Mouse (Mus musculus): ENCODE data around the gene Tmem88. TPM values are rescaled to one million over a fixed set of nuclear protein-coding genes. Genes with fewer than 3 reads are reported as not detected.
"Not testable (repeated sequence)": the region's sequence is repeated elsewhere in the genome, so short reads cannot be mapped to it uniquely, and the experiment has no call there.

Tmem88 gene
- total RNA-seq, 2 experiments from 2014 or later, result not detected

DNA sequence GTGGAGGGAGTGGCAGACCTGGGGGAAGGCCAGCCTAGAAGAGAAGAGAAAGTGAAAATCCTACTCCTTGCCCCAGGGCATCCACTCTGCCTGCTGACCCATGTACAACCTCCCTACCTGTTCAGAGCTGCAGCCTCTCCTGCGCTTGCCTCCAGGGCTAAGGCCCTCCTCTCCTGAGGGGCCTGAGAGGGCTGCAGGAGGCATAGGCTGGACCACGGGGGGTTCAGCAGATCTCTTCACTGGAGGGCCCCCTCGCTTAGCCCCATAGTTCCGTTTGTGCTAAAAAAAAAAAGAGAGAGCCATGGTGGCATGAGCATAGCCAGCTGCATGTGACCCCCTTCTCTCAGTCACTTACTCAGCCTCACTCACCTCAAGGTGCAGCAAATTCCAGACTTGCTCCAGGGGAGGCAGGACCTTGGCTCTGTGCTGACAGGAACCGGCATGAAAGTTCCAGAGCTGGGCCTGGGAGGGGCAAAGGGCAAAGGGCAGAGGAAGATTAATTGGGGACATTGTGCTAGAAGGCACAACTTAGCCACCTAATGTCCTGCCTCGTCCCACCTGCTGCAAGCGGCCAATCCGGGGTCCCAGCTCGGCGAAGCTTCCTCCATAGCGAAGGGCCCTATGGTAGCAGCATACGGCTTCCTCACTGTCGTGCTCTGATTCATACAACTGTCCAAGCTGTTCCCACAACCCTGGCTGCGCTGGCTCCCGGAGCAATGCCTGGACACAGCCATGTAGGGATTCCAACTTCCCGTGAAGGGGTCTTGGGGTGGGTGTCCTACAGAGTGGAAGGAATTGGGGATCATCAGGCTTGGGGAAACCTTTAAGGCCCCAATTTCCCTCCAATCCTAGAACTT lies 9.1 kb upstream of the Tmem88 start:
- no peak for ATAC-seq (replicated peaks; ENCODE audit: low FRiP score, low TSS enrichment, poor library complexity, severe bottlenecking)

DNA sequence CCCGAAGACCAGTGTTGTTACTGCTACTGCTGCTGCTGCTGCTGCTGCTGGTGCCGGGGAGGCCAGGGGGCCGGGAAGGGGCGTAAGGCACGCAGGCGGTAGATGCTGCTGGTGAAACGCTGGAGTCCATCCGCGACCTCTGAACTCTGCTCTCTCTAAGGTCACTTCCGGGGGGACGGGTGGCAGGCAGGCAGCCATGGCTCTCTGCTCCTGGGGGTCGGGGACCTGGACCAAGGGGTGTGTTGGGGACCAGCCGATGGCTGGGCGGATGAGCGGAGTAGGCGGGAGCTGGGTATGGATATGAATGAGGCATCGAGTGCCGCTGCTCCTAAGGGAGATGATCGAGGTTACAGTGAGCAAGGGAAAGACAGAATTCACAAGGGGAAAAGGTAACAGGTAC lies 8.2 kb upstream of the Tmem88 start:
- no peak for ATAC-seq (replicated peaks; ENCODE audit: low FRiP score, low TSS enrichment, poor library complexity, severe bottlenecking)

DNA sequence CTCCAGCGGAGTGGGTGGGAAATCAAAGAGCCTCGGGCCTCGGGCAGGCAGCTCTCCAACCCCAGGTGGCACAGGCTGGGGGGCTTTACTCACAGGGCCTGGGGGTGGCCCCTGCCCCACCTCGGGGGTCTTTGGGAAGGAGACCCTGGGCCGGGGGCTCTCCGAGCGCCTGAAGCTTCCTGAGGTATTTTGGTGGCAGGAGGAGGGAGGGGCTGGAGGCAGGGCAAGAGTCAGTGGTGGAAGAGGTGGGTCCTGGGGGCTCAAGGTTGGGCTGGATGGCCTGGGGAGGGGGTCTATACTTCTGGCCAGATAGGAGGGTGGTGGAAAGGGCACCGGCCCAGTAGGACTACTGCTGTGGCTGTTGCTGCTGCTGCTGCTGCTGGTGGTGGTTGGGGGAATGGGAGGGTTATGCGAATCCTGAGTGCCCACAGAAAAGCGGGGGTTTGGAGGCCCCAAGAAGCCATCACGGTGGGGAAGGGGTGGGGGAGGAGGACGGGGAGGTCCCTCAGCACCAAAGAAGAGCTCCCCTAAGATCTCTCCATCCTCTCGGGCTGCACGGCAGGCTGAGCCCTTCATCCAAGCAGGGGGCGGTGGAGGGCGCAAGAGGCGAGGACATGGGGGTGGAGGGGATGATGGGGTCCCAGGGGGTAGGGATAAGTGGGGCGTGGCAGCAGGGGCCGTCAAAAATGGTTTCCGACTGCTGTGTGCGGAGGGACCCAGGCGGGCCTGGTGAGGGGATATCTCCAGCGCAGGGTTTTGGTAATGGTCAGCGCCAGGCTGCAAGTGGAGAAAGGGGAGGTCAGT lies 7.6 kb upstream of the Tmem88 start:
- no peak for ATAC-seq (replicated peaks; ENCODE audit: low FRiP score, low TSS enrichment, poor library complexity, severe bottlenecking)

DNA sequence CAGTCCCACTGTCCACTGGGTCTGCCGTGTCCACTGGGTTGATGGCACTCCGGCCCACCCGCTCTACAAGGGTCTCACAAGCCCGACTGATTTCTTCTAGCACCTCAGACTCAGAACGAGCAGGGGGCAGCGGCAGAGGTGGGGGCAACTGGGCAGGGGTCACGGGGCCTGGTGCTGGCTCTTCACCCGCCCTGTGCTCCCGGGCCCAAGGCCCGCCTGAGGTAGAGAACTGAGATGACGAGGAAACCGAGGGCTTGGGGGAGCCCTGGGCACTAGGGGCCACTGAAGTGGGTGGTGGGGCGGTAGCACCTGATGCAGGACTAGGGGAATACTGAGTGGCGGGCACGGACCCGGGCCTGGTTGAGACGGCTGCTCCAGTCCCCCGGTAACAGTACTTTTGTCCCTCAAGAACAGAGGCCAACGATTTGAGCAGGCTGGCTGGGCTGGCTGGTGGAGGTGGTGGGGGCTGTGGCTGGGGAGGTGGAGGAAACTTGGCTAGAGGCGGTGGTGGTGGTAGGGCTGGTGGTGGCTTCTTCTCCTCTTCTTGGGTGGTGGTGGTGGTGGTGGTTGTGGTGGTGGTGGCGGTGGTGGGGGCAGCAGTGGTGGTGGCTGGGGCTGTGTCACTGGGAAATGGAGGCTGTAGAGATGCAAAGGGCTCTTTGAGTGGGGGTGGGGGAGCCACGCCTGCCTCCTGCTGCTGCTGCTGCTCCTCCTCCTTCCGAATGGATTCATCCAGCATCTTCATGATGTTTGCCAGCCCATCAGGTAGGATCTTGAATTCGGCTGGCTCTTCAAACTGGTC lies 6.8 kb upstream of the Tmem88 start:
- ATAC-seq (replicated peaks; ENCODE audit: low FRiP score, low TSS enrichment, poor library complexity, severe bottlenecking), result no peak

DNA sequence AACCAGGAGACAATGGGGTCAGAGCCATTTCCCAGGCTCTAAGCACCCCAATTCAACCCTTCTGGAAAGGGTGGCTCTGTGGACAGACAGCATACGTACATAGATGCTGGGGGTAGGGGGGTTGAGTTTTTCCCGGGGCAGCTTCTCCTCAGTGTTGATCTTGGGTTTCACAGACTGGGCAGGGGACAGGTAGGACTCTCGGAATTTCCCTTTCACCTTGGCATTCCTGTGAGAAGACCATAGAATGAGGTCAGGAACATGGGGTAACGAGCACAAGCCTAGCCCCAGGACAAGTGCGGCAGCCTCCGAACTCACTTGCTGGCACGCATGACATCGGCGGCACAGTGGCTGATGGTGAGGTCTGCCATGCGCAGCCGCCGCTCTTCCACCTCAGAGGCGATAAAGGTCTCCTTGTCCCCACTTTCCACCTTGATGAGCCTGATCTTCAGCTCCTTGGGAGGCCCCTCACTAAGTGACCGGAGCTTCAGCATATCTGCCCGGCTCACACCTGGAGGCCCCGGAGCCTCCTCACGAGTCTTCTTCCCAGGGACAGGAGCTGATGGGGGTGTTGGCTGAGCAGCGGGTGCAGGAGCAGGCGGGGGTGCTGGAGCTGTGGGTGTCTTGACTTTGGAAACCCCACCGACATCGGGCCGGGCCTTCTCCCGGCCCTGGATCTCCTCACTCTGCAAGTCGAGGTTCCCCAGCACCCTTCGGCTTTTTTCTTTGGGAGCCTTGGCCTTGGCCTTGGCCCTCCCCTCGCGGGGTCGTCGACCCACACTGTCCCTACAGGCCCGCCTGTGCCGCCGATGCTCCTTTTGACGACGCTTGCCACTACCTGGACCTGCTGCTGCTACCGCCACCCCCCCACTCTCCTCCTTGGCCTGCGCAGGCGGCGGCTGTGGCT lies 5.9 kb upstream of the Tmem88 start:
- ATAC-seq (replicated peaks; ENCODE audit: low FRiP score, low TSS enrichment, poor library complexity, severe bottlenecking), result no peak

DNA sequence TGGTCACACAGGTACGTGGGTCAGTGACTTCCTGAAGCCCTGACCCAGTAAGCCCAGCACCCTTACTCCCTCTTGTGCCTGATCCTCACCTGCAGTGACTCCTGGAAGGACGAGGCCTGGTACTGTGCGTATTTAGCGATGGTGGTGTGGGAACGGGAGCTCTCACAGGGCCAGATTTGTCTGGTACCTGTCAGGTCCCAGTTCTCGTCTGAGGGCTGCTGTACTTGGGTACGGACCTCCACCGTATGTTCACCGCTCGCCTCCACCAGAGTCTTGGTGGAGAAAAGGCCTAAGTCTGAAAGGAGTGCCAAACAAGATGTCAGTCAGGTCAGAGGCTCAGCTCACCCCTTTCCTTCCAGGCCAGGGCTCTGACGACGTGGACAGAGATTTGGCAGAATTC lies 4.0 kb upstream of the Tmem88 start:
- no peak for ATAC-seq (replicated peaks; ENCODE audit: low FRiP score, low TSS enrichment, poor library complexity, severe bottlenecking)

DNA sequence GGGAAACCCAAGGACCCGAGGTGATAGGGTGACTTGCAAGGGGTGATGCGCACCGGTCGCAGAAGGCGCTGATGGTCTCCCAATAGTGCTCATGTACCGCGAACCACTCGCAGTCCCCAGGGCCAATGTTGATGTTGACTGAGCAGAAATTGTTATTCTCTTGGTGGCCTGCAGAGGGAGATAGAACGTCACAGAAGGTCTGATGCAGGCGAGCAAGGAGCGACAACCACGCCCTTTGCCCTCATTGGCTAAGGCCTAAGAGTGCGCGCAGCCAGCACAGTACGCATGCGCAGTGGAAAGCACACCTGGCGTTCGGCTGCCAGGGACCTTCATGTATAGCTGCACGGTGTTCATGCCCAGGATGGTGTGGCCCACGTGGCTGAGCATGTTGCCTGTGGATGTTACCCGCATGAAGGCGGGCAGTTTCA lies 3.2 kb upstream of the Tmem88 start:
- peak; percentile 77 for ATAC-seq (replicated peaks; ENCODE audit: low FRiP score, low TSS enrichment, poor library complexity, severe bottlenecking)

DNA sequence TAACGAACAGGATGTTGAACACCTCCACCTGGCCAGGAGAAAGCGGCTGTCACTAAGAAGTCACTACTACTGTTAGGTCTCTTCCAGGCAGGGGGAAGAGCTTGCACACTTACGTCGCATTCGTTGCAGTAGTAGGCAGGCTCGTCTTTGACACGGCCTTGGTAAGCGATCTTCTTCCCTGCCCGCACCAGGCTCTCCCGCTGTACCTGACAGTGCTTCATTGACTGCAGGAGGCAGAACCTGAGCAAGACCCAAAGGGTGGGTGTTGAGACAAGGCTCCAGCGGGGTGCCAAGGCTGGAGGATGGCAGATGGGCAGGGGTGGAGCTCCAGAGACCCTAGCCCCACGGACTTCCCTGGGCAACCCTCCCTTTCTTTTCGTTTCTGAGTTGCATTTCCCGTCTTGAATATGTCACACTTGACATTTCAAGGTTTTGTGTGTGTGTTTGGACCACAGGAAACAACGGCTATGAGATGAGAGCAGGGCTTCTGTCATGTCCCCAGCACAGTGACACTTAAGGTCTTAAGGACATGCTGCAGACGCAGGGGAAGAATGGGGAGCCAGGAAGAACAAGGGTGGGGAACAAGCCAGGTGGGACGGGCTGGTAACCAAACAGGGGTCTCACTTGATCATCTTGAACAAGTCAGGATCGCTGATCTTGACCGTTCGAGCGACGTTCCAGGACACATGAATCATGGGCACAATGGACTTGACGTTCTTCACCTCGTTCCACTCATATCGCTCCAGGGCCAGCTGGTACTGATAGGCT lies 2.2 kb upstream of the Tmem88 start:
- no peak for ATAC-seq (replicated peaks; ENCODE audit: low FRiP score, low TSS enrichment, poor library complexity, severe bottlenecking)

DNA sequence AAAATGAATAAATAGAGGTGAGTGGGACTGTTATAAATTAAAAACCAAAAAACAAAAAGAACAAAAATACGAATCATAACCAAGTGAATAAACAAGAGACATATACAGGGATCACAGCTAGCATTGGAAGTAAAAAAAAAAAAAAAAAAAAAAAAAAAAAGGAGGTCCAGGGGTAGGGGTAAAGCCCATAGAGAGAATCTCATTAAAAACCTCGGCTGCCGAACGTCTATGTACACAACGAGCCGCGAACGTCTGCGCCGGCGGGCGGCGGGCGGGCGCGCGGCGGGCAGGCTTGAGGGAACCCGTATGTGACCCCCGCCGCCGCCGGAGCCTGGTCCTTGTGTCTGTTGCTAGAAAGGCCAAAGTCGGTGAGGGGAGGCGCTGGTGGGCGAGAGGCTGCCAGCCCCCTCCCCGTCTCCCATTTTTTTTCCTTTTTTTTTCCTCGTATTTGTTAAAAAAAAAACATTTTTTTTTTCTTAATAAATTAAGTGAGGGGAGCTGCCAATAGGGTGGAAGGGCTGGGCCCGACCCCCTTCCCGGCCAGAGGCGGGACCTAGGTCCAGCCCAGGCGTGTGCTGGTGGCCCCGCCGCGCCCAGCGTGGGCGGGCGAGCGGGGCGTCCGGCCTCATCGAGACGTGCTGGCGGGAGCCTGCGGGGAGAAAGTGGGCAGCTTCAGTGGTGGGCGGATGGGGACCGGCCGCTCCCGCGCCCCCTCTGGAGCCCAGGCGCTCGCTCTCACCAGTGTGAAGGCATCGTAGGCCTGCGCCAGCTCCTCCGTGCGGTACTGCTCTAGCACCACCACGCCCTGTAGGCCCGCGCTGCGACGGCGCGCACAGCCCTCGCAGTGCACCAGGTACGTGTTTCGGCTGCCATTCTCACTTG lies 1.4 kb upstream of the Tmem88 start:
- no peak for ATAC-seq (replicated peaks; ENCODE audit: low FRiP score, low TSS enrichment, poor library complexity, severe bottlenecking)

DNA sequence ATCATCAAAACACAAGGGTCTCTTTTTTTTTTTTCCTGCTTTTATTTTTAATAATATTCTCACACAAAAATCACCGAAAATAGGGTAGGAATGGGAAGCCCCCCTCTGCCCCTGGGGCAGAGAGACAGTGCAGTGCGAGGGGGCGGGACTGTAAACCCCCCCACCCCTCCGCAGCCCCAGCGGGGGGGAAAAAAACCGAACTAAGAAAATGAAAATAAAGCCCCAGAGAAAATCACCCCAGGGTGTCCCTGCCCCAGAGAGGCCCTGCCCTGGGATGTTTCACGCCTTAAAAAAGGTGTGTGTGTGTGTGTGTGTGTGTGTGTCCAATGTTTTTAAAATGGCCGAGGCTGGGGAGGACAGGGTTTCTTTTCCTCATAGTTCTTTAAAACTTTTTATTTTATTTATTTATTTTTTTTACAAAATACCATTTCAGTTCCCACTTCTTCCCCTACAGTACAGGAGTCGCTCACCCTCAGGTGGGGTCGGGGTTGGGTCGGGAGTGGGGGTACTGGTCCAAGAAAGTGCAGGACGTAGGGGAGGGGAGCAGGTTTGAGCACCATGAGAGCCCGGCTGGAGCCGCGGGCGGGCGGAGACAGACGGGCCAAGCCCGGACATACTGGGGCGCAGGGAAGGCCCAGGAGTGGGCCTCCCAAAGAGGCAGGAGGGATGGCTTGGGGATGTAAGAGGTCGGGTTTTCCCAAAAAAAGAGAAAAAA lies 609 bp upstream of the Tmem88 start:
- no peak for ATAC-seq (replicated peaks; ENCODE audit: low FRiP score, low TSS enrichment, poor library complexity, severe bottlenecking)

DNA sequence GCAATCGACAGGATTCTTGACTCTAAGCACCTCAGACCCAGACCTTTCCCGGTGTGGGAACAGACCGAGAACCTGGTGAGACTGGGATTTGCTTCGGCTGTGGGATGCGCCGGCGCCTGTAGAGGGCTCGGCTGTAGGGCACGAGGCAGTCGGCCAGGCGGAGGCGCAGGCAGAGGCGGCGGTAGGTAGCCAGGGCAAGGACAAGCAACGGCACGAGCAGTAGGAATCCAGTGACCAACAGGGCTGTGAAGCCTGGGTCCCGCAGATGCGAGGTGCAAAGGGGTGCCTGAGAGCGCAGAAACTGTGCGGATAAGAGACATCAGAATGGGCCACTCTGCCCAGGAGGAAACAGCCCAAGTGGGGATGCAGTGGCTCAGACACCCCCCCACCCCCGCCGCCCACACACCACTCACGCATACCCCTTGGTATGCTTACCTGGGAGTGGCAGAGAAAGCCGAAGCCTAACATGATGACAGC lies 415 bp downstream of the Tmem88 start:
- no peak for ATAC-seq (replicated peaks; ENCODE audit: low FRiP score, low TSS enrichment, poor library complexity, severe bottlenecking)

DNA sequence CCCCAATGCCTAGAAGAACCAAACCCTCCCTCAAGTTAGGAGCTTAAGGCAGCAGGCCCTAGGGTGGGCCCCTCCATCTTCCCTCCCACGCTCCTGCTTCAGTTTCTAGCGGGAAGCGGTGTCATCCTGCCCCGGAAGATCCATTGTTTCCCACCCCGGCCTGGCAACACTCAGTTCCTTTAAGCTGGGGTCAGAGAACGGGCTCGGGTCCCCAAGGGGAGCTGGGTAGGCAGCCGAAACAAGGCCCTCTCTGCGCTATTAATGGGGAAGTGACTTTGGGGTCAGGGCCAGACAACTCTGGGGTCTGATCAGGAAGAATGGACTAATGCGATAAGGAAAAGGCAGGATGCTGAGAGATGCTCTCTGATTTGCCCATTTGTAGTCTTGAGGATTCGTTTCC lies 1.3 kb downstream of the Tmem88 start:
- ATAC-seq (replicated peaks; ENCODE audit: low FRiP score, low TSS enrichment, poor library complexity, severe bottlenecking), result no peak

DNA sequence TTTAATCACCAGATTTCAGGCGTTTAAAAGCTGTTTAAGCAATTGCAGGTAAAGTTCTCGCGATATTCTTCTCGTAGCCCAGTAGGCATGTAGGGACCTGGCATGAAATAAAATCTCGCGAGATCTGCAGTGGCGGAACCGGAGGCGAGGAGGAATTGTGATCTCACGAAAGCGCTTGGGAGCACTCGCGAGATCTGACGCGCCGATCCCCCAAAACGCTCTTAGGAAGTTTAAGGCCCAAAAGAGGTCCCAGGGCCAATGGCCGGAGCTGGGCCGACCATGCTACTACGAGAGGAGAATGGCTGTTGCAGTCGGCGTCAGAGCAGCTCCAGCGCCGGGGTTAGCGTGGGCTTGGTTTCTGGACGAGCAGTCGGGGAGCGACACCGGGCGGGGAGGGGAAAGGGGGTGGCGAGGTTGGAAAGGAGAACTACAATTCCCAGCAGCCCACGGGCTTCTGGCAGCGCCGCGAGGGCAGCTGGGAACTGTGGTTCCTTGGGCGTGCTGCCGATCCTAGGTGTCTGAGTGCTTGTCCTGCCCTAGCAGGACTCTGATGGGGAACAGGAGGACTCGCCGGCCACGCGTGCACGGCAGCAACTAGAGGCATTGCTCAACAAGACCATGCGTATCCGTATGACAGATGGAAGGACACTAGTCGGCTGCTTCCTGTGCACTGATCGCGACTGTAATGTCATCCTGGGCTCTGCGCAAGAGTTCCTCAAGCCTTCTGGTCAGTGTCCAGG lies 2.2 kb downstream of the Tmem88 start:
- peak; percentile 81 for ATAC-seq (replicated peaks; ENCODE audit: low FRiP score, low TSS enrichment, poor library complexity, severe bottlenecking)

DNA sequence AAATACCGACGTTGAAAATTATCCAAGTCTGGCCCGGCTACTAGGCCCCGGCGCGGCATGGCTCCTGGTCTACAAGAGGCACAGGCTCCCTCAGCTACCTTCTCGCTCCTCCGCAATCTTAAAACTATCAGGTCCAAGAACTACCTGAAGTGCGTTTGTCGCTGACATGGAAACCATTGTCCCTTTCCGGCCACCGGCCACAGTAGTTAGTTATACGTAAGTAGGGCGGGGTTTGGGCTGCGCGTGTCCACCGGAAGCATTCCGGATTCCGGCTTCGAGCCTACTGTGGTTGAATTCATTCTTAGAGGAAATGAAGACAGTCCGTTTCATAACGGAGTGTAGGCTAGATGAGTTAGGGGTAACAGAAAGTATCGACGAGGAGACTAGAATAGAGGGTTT lies 2.8 kb downstream of the Tmem88 start, which contains the start of the genes Naa38 and Cyb5d1:
Gene Naa38, plus strand, starts transcription at position 253 of the 399 bp plus-strand sequence.
Gene Cyb5d1, minus strand, starts transcription at position 397 of the 399 bp plus-strand sequence.
- ATAC-seq (replicated peaks; ENCODE audit: low FRiP score, low TSS enrichment, poor library complexity, severe bottlenecking), result peak; percentile 66; the same call in 1 of the 2 replicates

DNA sequence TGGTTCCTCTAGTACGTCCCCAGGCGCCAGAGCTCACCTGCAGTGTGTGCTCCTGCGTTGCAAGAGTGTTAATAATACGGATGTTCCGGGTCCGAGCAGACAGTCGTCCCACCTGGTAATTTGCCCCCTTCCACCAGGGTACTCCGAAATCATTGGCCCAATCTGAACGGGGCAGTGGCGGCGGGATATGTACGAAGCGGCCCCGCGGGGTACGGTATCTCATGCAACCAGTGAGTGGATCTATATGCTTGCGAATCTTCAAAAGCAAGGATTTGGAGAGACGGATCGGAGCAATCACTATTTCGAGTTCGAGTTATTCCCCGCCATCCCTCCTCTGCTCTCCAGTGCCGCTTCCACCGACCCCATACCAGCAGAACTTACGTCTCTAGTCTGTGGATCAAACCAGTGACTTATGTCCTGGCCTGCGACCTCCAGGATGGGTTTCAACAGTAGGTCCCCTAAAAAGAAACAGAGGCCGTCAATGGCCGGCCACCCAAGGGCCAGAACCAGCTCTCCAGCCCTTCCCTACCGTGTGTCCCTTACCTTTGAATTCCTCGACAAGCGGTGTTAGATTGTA lies 3.4 kb downstream of the Tmem88 start:
- ATAC-seq (replicated peaks; ENCODE audit: low FRiP score, low TSS enrichment, poor library complexity, severe bottlenecking), result not testable (repeated sequence)
